Mouse (Mus musculus): ENCODE measurements around the gene Elane.

DNA sequence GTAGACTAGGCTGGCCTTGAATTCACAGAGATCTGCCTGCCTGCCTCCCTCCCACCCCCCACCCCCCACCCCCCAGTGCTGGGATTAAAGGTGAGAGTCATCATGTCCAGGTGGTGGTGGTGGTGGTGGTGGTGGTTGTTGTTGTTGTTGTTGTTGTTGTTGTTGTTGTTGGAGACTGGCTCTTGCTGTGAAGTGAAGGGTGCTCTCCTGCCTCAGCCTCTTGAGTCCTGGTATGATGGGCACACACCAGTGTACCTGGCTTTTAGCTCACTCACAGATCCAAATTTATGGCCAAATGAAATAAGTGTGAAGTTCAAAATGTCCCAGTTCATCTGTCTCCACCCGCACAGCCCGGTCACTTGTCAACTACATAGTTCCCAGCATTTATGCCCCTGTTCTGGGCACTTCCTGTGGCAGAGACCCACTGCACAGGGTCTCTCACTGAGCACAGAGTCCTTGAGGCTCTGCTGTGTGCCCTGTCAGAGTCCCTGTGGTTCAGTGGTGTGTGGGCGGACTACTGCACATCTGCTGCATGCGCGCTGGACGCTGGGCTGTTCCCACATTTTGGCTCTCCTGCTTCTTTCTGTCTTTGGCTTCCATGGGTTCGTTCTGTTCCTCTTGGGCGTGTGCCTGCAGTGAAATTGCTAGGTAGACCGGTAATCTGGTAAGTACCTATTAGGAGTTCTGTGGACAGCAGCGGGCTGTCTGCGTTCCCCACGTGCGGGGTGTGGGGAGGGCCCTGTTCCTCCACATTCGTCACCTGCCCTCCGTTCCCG is 48.9 kb downstream of the Elane start:
- no peak for TF ChIP-seq CTCF (IDR thresholded peaks at IDR 0.05; ENCODE audit: low read depth)
- TF ChIP-seq EP300 (IDR thresholded peaks at IDR 0.05; ENCODE audit: low read depth): no peak

All from liver, postnatal 0 days (tissue).